Mouse (Mus musculus) spleen, adult 18-20 months (tissue): ENCODE data around the gene Gpr156.

ENCODE experiments used
- DNase-seq, 2 experiments: peaks; one replicate each; pipeline ENCODE4 v3.0.0; 2022; ENCODE audit warnings: mixed read lengths in 2 of 2

The Gpr156 gene

DNA sequence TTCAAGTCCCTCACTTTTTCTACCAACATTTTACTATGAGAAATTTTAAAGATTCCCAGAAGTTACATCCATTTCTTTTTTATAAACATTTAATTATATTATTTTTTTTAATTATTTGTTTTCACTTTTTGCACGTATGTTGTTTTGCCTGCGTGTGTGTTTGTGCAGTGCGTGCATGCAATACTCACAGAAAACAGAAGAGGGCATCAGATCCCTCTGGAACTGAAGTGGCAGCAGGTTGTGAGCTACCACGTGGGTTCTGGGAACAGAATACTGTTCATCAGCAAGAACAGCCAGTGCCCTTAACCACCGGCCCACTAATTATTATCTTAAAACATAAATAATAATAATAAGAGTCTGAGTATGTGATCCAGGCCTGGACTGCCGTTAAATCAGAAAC, 2.7 kb downstream of the Gpr156 start:
- no peak for DNase-seq

DNA sequence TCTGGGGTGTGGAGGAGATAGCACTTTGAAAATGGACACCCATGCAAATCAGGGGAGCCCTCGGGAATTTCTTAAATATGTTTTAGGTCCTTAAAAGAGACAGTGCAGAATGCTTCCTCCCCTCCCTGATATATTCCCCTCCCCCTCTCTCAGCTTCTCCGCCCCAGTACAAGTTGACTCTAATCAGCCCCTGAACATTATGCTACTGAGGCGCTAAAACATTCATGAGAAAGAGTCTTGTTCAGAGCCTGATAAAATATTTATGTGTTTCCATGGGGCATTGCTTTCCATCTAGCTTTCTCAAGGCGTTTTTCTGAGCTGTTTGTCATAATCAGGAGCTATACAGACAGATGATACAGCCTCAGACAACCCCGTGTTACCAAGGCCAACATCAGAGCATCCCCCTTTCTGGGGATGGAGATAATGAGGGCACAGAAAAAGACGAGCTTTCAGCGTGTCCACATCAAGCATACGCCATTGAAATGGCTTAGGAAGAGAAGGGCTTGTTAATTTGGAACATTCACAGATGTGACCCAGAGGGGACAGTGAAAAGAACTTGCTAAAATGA, 4.6 kb downstream of the Gpr156 start:
- no peak for DNase-seq

DNA sequence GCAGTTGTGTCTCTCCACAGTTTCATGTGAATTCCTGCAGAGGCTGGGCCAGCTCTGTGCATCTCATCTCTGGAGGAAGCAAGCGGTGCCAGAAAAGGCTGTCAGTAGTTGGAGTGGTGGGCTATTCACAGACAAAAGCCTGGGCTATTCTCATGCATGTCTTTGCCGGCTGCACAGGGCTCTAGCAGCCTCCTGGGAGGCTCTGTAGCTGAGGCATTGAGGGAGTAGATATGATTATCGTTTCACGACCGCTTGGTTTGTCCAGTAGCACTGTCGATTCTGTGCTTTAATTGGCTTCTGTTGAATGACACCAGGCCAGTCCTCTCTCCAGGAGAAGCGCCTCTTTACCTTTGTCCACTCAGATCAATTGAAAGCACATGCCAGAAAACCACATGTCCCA, 9.8 kb downstream of the Gpr156 start:
- DNase-seq = no peak

DNA sequence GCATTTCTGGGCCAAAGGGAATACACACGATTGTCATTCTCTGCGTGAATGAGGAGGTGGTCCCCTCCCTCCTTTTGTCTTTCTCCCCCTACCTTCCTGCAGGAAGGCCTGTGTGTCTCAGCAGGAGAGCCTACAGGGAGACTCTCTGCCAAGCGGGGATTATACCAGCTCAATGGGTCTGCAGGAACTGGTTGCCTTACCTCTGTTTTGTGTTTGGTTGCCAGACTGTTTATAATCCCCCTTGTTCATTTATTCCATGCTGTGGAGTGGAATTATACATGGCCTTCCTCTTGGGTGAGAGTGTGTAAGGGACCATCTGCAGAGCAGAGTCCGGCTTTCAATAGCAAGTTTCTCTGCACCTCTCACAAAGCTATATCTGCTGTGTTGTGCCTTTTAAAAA, 10.8 kb downstream of the Gpr156 start:
- DNase-seq = no peak

DNA sequence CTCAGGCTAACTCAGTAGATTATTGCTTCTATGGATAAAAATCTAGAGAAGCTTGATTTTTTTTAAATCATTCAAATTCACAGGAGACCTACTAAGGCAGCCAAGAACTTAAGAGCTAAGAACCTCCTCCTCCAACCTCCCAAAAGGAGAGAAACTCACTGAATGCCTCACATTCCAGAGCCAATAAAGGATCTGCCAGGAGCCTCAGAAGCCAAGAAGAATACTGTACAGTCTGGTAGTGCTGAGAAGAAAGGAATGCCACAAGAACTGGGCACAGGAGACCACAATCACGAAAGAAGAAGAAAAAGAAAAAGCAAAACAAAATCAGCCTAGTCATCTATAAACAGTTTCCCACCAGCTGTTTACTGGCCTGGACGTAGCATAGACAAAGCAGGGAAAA, 12.7 kb downstream of the Gpr156 start:
- no peak for DNase-seq

DNA sequence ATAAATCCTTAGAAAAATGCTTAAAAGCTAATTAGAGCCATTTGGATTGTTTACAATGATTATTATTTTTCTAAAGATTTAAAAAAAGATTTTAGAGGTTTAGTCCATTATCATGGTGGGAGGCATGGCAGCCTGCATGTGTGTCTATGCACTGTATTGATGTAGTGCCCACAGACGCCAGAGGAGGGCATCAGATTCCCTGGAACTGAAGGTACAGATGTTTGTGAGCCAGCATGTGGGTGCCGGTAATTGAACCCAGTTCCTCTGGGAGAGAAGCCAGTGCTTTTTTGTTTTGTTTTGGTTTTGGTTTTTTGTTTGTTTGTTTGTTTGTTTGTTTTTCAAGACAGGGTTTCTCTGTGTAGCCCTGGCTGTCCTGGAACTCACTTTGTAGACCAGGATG, 13.3 kb downstream of the Gpr156 start:
- DNase-seq = no peak

DNA sequence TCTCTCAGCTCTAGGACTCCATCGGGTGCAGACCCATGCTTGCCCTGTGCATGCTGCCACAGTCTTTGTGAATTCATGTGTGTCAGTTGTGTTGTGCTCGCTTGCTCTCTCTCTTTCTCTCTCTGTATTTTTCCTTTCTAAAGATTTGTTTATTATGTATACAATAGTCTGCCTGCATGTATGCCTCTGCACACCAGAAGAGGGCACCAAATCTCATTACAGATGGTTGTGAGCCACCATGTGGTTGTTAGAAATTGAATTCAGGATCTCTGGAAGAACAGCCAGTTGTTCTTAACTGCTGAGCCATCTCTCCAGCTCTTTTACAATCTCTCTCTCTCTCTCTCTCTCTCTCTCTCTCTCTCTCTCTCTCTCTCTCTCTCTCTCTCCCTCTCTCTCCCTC, 18.6 kb downstream of the Gpr156 start:
- no peak for DNase-seq

DNA sequence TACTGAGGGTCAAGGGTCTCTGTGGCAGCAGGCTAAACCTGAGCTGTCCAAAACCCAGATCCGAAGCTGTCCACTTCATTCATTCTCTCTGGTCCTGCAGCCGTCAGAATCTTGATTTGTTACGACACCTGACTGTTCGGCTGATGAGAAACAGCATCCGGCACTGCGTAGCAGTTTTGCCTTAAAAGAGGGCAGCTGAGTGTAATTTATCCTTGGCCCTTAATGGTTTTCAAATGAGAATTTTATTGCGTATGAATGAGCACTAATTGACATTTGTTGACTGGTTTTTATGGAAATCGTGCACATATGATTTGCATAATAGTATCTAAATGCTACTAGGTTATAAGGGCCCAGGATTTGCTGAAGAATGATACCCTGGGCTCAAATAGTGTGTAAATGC, 21.0 kb downstream of the Gpr156 start:
- no peak for DNase-seq

DNA sequence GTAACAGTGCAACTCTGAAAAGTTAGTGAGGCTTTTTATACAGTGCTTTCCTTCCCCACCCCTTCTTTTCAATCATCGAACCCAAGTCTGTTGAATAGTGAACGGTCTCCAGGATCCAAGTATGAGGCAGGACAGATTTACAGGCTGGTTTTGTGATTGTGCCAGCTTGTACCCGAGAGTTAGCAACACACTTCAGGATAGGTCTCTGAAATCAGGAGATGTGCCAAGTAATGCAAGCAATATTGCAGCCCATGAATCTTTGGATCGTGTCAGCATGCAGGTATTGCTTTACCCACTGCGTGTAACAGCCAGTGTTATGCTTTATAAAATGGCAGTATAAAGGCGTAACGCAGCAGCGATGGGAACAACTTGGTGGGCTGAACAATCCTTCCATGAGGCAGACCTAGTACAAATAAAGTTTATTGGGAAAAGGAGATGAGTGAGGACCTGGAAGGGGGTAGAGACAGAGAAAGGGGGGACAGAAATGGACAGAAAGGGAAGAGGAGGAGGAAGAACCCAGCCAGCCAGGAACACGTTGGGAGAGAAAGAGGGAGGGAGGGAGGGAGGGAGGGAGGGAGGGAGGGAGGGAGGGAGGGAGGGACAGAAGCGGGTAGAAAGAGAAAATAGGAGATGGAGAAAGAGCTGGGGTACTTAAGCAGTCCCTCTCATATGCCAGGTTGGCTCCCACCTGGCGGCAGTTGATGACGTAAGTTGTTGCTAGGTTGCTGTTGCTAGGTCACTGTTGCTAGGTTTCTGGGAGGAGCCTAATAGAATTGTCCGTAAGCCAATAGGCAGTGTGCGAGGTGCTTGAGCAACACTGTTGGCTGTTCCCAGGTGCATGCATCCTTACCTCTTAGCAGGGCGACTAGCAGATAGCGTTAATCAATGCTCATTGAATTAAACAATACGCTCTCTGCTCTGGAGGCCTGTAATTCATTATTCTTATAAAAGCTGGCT, 22.1 kb downstream of the Gpr156 start:
- no peak for DNase-seq

DNA sequence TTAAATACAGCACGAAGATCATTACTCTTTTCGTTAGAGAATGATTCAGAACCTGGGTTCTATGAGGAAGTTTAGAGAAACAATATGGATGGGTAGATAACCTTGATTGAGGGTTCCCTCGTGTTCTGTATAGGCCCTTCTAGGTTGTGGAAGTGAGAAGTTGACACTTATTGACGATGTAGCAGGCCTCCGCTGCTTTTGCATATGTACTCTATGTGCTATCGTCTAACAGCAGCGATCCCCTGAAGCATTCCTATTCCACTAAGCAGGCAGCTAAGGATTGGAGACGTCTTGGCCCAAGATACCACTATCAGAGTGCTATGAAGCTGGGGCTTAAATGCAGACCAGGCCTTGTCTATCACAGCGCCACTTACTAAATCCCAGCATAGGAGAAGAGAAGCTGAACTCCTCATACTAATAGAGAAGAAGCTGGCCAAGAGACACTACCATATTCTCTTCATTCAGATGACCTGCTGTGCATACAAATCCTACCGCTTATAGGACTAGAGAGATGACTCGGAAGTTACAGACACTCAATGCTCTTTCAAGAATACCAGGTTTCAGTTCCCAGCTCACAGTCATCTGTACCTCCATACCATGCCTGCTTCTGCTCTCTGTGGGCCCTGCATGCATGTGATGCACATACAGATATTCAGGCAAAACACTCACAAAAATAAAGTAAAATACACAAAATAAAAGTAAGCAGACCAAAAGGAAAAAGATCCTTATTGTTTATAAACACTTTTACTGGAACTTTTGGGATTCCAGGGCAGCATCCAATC, 23.0 kb downstream of the Gpr156 start:
- DNase-seq = no peak

DNA sequence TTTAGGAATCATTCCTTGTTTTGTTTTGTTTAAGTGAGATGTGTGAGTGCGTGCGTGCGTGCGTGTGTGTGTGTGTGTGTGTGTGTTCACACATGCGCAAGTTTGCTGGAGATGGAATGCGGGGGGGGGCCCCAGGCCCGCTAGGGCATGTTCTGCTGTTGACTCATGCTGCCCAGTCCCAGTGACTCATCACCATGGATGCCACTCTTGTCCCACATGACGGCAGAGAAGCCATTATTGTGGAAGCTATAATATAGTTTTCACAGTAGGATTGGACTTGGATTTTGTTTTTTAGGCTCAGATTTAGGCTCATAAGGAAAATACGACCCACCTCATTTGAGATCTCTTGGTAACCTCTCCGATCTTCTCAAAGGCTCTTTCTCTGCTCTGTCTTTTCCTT, 24.0 kb downstream of the Gpr156 start:
- DNase-seq = no peak

DNA sequence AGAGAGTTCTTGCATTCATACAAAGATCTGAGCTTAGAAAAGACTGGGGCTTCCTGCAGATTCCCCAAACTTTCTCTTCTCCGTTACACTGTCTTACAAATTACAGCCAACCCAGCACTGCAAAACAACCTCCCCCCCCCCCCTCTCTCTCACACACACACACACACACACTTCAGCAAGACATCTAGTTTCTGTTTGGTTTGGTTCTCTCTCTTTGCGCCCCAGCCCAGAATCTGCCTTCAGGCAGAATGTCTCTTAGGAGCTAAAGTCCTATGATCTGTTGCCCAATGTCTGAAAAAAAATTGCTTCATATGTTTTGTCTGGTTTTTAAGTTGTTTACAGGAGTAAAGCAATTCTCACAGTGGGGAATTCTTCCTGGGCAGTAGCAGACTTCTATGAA, 27.4 kb downstream of the Gpr156 start:
- DNase-seq = no peak

DNA sequence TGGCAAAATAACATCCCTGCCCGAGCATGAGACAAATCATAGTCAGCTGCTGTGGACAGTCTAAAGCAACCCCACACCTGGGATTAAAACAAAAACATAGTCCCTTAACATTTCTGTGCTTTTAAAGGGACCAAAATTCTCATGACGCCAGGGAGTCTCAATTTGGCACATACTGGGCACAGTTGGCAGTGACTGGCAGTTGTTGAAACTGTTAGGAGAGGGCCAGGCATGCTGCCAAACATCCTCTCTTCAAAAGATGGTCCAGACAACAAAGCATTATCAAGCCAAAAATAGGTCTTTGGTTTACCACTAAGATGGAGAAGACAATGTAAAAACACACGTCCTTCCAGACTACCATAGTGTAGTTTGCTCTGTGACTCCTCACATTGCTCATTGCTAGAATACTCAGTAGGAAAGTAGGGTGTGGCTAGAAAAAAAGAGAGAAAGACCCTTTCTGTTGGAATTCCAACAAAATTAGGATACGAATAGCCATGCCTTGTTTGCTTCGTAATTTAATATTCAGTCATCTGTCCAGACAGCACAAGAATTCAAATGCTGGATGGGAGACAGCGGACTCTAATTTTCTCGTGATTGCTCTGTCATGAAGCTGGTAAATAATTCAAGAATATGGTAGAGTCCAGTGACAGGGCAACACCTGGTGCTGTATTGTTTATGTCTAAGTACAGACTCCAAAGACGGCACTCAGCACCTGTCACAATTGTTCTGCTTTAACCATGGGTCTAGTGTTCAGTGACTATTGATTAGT, 28.9 kb downstream of the Gpr156 start:
- no peak for DNase-seq

DNA sequence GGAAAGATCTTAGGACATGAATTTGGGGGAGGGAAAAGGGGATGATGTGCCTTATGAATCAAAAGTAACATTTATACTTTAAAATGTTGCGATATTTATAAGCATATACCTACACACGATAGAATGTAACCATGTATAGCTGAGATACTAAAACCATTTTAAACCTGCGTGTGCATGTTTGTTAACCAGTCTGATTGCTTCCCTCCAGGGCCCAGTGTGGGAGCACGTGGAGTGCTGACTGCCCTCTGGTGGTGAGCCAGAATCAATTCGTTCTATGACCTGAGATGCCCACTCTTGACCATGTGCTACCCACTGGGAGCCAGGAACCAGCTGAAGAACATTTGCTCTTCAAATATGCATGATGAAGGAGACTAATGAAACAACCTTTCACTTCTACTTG, 30.9 kb downstream of the Gpr156 start:
- DNase-seq = peak; percentile 16 to 42

DNA sequence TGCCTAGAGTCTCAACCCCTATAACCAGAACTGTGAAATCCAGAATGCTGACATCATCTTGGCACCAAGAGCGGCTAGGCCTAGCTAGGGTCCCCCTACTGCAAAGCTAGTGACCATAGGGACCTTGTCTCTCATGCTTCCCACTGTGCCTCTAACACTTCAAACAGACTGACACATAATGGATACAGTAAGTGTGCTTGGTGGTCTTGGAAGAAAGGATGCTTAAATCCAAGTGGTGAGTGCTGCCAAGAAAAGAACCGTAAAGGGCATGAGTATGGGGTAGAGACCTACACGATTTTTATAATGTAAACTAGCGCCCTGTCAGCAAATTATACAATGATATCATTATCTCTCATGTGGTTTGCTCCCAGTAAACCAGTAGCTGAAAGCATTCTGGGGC, 32.1 kb downstream of the Gpr156 start:
- DNase-seq = no peak

DNA sequence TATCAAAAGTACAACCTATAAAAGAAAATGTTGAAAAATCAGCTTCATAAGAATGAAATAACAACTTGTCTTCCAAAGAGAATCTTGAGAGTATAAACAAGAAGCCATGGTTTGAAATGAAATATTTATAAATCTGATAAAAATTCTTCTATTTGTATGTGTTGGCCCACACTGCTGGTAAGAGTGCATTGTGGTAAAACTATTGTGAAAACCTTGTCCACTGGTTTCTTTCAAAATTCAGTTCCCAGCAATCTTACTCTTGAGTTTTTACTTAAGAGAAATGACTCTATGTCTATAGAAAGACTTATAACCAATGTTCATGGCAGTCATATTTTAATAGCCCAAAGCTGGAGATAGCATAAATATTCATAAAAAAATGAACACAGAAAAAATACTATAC, 34.9 kb downstream of the Gpr156 start:
- DNase-seq = no peak

DNA sequence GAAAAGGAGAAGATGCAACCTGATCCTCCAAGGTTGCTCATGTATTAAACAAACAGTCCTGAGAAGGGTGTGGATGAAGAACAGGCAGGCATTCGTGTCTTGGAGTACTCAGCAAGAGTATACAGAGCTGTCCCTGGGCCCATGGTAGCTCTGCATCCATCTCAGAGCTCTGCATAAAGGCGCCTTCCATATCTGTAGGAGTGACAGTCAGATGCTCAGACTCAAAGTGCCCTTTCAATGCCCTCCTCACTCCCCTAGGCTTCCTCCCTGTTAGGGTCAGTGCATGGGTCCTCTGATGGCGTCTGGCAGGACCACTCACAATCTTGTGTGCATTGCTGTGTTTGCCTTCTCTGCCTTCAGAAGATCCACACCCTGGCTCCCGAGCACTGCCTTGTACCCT, 36.9 kb downstream of the Gpr156 start:
- DNase-seq = no peak

DNA sequence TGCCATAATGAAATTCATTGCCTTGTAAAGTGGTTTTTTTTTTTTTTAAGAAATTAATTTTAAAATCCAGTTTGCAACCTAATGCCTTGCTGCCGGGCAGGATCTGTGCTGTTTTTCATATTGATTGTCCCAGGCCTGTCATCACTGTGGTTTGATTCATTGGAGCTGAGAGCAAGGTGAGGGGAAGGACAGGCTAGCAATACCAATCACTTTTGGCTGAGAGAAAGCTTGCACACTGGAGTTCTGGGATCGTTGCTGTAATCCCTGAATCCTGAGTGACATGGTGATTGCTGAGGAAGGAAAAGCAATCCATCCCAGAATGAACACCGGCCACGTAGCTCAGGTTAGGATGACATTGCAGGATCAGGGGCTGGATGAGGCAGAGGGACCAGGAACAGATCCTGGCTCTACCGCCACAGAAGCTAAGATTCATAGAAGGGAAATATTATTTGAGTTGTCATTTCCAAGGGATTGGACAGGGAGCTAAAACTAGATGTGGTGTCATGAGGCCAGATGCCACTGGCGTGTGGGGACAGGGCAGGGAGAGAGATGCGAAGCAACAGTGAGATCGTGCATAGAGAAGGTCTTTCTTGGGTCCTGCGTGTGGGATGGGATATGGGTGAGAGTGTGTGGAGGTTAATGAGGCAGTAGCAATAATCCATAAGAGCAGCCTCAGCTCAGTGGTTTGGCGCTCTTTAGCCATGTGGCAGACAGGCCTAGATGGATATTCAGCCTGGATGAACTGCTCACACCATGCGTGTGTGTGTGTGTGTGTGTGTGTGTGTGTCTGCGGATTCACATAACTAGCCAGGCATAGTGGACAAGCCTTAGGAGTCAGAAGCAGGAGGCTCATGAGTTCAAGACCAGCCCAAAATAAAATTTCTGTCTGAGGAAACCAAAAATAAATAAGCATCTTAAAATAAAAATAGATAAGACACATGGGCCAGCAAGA, 38.0 kb downstream of the Gpr156 start:
- DNase-seq = no peak

DNA sequence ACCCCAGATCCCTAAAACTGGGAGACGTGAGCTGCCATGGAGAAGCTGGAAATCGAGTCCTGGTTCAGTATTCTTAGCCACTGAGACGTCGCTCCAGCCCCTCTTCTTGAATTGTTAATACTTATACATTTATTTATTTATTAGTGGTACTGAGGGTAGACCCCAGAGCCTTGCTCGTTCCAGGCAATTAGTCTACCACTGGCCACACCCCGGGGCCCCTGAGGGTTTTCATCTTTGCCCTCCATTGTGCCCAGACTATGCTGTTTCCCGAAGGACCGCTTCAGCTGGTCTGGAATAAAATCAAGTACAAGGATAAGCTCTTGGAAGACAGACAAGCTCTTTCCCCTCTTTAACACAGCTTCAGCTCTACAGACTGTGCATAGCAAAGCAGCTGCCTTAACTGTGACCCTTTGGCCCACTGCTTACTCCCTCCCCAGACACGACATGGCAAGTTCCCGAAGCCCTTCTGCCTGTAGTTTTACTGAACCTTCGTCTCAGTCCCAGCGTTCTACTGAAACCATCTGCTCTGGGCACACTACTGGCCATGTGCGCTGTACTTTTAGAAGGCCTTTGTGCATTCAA, 39.1 kb downstream of the Gpr156 start:
- DNase-seq = no peak

DNA sequence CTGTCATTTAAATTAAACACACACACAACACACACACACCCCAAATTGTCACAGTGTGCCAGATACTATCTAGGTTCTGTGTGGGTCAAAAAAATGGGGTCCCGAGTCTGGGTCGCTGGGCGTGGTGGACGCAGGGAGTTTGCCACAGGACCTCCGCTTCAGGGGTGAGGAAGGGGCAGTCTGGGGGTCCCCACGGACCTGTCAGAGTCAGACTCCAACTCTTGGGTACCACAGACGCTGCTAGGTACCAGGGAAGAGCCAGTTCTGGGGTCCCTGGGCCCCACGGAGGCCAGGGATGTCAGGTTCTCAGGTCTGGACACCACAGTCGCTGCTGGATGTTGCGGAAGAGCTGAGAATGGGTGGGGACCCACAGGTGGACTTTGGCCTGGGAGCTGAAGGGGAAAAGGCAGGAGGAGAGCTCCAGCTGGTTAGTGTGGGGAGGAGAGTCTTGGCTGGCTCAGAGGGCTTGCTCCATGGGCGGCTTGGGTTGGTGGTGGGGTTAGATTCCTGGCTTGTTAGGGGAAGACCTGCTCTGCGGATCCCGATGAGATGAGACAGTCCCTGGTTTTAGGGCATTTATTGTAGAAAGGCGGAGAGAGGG, 39.9 kb downstream of the Gpr156 start:
- DNase-seq = no peak

DNA sequence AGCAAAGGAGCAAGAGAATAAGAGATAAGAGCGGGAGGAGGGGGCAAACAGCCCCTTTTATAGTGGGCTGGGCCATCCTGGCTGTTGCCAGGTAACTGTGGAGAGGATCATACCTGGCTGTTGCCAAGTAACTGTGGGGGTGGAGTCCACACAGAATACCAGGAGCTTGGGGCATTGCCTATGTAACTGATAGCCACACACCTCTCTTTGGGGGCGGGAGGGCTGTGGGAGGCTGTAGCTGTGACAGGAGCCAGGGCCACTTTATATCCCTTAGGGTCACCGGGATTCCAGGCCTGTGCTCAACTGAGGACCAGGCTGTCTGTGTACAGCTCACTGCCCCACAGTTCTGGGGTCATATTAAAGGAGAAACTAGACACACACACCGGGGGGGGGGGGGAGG, 40.5 kb downstream of the Gpr156 start:
- DNase-seq = no peak
